Mouse (Mus musculus) layer of hippocampus, adult 9-10 months (tissue): ENCODE measurements around the gene Tnrc6b.
A peak's percentile ranks its signal among the peaks of the same experiment; 100 is the strongest.

ENCODE experiments used
- DNase-seq: peaks from one replicate; pipeline ENCODE4 v3.0.0; 2022; ENCODE audit warnings: low spot score

The Tnrc6b gene

DNA sequence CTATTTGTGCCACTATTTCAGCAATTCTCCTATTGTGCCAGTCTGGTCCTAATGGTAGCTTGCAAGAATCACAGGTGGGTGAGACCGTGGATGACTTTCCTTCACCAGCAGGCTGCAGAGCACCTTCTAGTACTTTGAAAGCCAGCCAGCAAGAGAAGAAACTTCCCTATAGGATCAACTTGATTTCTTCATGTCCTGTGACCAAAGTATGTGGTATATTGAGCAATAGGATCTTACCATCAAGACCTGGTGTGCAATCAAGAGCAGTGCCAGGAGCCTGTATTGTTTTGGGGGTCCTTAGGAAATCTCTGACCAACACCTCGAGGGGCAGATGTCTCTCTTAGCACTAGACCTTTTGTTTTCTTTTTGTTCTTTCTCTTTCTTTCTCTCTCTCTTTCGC is 81.4 kb downstream of the Tnrc6b start:
- no peak for DNase-seq

DNA sequence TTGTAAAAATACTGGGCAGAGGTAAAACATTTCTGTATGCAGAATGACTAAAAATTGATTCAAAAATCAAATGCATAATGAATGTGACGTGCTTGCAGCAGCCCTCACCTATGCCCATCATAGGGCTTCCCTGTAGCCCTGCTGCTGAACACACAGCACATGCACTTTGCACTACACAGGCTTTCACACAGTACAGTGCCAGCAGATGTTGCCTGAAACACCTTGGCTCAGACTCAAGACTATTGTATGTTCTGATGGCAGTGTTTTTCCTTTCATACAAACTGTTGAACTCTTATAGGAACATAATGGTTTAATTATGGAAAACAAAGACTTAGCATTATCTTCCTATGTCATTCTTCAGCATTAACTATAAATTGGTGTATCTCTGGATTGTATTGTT is 84.0 kb downstream of the Tnrc6b start:
- no peak for DNase-seq

DNA sequence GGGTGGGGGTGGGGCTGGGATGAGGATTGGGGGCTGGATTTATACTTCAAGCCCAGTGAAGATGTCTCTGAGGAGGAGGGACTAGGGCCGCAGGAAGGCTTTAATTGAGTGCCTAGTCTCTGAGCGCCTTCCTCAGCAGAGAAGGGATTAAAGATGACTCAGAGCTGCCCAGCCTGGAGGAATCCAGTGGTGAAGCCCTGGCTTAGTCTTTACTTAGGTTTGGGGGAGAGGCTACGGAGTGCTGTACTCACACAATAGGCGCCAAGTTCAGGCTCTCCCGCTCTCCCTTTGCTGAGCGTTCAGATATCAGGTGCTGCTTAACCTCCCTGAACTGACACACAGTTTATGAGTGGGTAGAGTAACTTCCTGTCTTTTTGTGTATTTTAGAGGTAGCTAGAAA is 86.6 kb downstream of the Tnrc6b start:
- no peak for DNase-seq

DNA sequence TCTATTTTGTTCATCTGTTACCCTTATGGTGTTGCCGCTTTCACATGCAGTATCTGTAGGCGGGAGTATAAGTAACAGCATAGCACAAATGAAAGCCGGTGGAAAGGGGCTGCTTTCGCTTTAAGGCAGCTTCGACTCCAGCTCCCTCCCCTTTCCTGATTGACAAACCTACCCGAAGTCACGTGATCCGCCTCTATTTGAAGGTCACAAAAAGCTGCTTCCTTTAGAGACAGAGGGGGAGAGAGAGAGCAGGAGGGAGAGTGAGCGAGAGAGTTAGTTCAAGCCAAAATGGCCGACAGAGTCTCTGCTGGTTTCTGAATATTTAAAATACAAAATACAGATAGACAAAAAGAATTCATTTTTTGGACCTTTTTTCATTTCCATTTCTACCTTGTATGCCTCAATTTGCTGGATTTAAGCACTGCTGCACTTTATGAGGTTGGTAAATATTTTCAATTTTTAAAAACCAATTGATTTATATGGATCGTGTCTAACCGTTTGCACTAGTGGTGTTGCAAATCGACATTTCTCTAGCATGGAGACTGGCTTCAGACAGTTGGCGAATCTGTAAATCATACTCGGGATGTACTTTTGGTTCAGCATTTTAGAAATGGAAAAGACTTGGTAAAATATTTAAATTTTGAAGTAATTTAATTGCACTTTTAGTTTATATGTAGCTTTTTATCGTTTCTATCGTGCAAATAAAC is 87.4 kb downstream of the Tnrc6b start:
- peak; percentile 97 for DNase-seq

- no peak for DNase-seq
Observed at GRCm38 (mm10) chr15:80799074-80799633, 88.0 kb downstream of the Tnrc6b start.

DNA sequence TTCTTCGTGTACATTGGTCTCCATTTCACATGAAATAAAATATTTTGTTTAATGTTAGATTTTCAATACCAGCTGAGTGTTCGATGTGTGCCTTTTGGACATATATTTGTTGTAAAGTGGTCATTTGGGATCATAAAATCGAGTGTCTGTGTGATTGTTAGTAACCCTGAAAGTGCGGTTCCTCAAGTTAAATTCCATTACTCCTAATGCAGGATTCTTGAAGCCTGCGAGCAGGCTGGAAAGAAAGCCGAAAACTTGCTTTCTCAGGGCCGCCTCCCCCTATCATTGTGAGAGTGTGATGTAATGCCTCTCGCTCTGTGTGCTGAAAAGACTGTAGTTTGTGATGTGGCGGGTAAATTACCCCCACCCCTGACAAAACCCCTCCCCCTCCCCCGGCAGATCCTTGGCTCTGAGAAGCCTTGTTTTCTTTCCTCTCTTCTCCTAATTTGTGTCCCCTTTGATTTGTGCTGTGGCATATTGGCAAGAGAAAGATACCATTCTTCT is 88.6 kb downstream of the Tnrc6b start:
- no peak for DNase-seq

GRCm38 (mm10) chr15:80800201-80800600 is 89.1 kb downstream of the Tnrc6b start:
- no peak for DNase-seq

GRCm38 (mm10) chr15:80800765-80801164 is 89.7 kb downstream of the Tnrc6b start:
- DNase-seq: no peak

DNA sequence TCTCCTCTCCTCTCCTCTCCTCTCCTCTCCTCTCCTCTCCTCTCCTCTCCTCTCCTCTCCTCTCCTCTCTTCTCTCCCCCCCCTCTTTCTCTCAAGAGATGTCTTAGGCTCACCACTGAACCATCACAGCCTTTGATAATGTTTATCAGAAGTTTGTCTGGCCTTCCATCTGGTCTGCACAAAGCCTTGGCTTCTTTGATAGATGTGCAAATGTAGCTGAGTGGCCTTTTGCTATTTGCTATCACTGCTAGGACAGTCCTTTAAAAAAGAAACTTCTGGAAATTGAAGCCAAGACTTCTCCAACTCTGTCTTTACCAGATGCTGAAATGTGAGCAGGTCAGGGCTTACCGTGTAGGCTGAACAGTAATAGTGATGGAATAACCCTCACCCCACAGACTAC is 90.5 kb downstream of the Tnrc6b start:
- DNase-seq: no peak

GRCm38 (mm10) chr15:80807162-80807561 is 96.0 kb downstream of the Tnrc6b start:
- no peak for DNase-seq

GRCm38 (mm10) chr15:80810226-80810625 is 99.1 kb downstream of the Tnrc6b start:
- DNase-seq: no peak

DNA sequence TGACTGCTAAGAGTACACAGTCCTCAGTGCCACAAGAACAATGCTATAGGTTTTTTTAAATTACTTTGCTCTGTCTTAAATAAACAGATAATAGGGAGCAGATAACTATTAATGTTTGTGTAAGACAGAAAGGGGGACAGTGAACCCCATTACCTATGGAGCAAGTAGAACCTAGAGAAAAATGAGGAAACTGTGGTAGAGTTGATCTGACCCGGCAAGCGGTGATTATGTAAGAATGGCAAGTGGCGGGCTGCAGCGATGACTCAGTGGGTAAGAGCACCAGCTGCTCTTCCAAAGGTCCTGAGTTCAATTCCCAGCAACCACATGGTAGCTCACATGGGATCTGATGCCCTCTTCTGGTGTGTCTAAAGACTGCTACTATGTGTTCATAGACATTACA is 101.7 kb downstream of the Tnrc6b start:
- no peak for DNase-seq

- no peak for DNase-seq
Observed at GRCm38 (mm10) chr15:80814792-80815191, 103.7 kb downstream of the Tnrc6b start.

GRCm38 (mm10) chr15:80822276-80822675 is 111.2 kb downstream of the Tnrc6b start:
- no peak for DNase-seq

- no peak for DNase-seq
Observed at GRCm38 (mm10) chr15:80831170-80831569, 120.1 kb downstream of the Tnrc6b start.

- no peak for DNase-seq
Observed at GRCm38 (mm10) chr15:80832808-80833207, 121.7 kb downstream of the Tnrc6b start.

- no peak for DNase-seq
Observed at GRCm38 (mm10) chr15:80836246-80836645, 125.1 kb downstream of the Tnrc6b start.

GRCm38 (mm10) chr15:80838836-80839235 is 127.7 kb downstream of the Tnrc6b start:
- DNase-seq: no peak

DNA sequence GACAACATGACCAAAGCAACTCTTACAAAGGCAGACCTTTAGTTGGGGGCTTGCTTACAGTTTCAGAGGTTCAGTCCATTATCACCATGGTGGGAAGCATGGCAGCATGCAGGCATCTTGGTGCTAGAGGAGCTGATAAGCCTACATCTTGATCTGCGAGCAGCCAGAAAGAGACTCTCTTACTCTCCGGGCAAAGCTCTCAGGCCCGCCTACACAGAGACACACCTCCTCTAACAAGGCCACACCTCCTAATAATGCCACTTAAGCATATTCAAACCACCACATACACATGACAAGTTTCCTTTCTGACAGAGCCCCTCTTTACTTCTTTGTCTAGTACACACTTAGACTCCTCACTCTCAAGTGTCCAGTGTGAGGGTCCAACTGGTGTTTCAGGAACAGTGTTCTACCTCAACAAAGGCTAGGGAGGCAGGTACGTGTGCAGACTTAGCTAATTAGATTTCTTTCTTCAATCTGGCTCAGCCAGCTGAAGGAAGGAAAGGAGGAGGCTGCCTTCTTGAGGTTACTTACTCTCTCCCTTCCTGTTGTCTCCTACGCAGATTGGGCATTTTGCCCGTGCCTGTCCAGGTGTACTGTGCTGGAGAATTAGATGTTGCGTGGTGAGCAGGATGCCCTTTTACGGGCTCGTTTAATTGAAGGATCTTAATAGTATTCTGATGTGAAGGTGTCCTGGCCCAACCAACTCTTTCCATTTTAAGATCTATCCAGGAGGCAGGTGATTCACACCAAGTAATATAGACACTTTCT is 128.7 kb downstream of the Tnrc6b start:
- no peak for DNase-seq

DNA sequence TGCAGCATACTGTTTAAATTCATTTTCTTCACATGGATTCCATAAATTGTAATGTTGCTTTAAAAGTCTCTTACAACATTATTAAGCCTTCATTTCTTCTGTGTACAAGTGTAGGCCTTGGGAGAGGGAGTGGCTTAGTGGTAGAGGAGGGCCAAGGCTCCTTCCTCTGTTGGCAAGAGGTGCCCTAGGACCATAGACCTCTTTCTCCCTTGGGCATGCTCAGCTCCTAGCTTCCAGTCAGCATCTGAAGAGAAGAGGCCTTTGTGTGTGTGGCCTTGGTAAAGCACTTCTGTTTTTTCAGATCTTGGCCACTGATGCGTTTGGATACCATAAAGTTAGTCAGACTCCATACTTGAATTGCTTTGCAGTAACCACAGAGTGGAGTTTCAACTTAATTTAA is 133.1 kb downstream of the Tnrc6b start:
- DNase-seq: no peak

- no peak for DNase-seq
Observed at GRCm38 (mm10) chr15:80844926-80845325, 133.8 kb downstream of the Tnrc6b start.

- no peak for DNase-seq
Observed at GRCm38 (mm10) chr15:80850004-80850403, 138.9 kb downstream of the Tnrc6b start.
